Mouse (Mus musculus) stomach, embryonic 14.5 days (tissue): Measurements from ENCODE around the gene Galntl6. TPM values are rescaled to one million over a fixed set of nuclear protein-coding genes. Genes with fewer than 3 reads are reported as not detected.

Experiments used
- ATAC-seq: fragments of 200-750 bp; cut with Nextera tagmentation; 2 replicates; pipeline ENCODE4 v1.8.0; 2017; ENCODE audit warnings: low read depth, moderate TSS enrichment; ENCODE audit not compliant: insufficient number of reproducible peaks, insufficient read depth, low FRiP score
- H3K27ac ChIP-seq: fragments of 300-500 bp; sonication (generic); 2 replicates; pipeline ENCODE4 v1.5.1; 2014; ENCODE audit warnings: mild to moderate bottlenecking, low read length, moderate library complexity, mixed read lengths
- H3K27me3 ChIP-seq: fragments of 300-500 bp; sonication (generic); 2 replicates; pipeline ENCODE4 v1.6.1; 2014; ENCODE audit warnings: low read length, control low read depth, mixed read lengths; ENCODE audit not compliant: control insufficient read depth, insufficient read depth
- H3K36me3 ChIP-seq: fragments of 300-500 bp; sonication (generic); 2 replicates; pipeline ENCODE4 v1.6.1; 2014; ENCODE audit warnings: mild to moderate bottlenecking, control low read depth, low read length, moderate library complexity, mixed read lengths; ENCODE audit not compliant: control insufficient read depth, insufficient read depth
- H3K4me1 ChIP-seq: fragments of 300-500 bp; sonication (generic); 2 replicates; pipeline ENCODE4 v1.6.1; 2014; ENCODE audit warnings: low read length, control low read depth, mixed read lengths; ENCODE audit not compliant: control insufficient read depth, insufficient read depth
- H3K4me2 ChIP-seq: fragments of 300-500 bp; sonication (generic); replicated peaks from 2 replicates; pipeline ENCODE4 v1.6.1; 2014; ENCODE audit warnings: low read depth, low read length, control low read depth
- H3K4me3 ChIP-seq: fragments of 300-500 bp; sonication (generic); 2 replicates; pipeline ENCODE4 v1.5.1; 2014; ENCODE audit warnings: low read depth, low read length, control low read depth
- H3K9ac ChIP-seq: fragments of 300-500 bp; sonication (generic); replicated peaks from 2 replicates; pipeline ENCODE4 v1.6.1; 2014; ENCODE audit warnings: low read depth, mild to moderate bottlenecking, control low read depth, low read length, moderate library complexity, mixed read lengths
- H3K9me3 ChIP-seq: fragments of 300-500 bp; sonication (generic); 2 replicates; pipeline ENCODE4 v1.6.1; 2016; ENCODE audit warnings: low read depth, low read length, control low read depth; ENCODE audit not compliant: control insufficient read depth
- WGBS: fragments of 180-500 bp; shearing (Covaris S2); extraction: QIAGEN DNeasy Blood & Tissue Kit; methylation state at CpG from one replicate; pipeline ENCODE4 v1.1.7; 2014; 5-methylcytosine and 5-hydroxymethylcytosine counted together
- polyA plus RNA-seq: library from polyadenylated mRNA; unstranded; fragments of >200 nt; fragmentation: Nextera tagmentation; extraction: Ambion mirVana; gene quantifications from 2 replicates; pipeline ENCODE4 v1.2.1, GENCODE M21; 2014

The Galntl6 gene
- polyA plus RNA-seq, 1 experiment from 2014 or later = 1.6 TPM

GRCm38 (mm10) chr8:58217885-58218284 lies 694.6 kb downstream of the Galntl6 start:
- 48% methylated on average over 8 of the region's 8 CpGs for WGBS
- Histone ChIP-seq H3K9me3 (no peaks in the 10 kb centered on the region), H3K27me3 (no peaks in the 10 kb centered on the region), H3K4me1 (no peaks in the 10 kb centered on the region), H3K4me2 (no peak overlapping the region), H3K36me3 (no peaks in the 10 kb centered on the region), H3K4me3 (no peak overlapping the region), H3K27ac (no peak overlapping the region), H3K9ac (no peak overlapping the region)
- no peak for ATAC-seq

- no peaks in the 10 kb centered on the region for H3K36me3 ChIP-seq
- ATAC-seq = no peak
- no peaks in the 10 kb centered on the region for H3K27me3 ChIP-seq
- H3K4me2 ChIP-seq = no peak overlapping the region
- no peaks in the 10 kb centered on the region for H3K4me1 ChIP-seq
- H3K9me3 ChIP-seq = no peaks in the 10 kb centered on the region
- WGBS = 80% methylated on average over 1 of the region's 1 CpGs
- no peak overlapping the region for H3K4me3 ChIP-seq
- H3K9ac ChIP-seq = no peak overlapping the region
- no peak overlapping the region for H3K27ac ChIP-seq
Measured at GRCm38 (mm10) chr8:58189694-58190093, 722.7 kb downstream of the Galntl6 start.

GRCm38 (mm10) chr8:58146961-58147360 lies 765.5 kb downstream of the Galntl6 start:
- no peak for ATAC-seq
- no peak overlapping the region for H3K4me3 ChIP-seq
- no peaks in the 10 kb centered on the region for H3K4me1 ChIP-seq
- 5% methylated on average over 1 of the region's 1 CpGs for WGBS
- H3K4me2 ChIP-seq = no peak overlapping the region
- no peak overlapping the region for H3K9ac ChIP-seq
- H3K36me3 ChIP-seq = no peaks in the 10 kb centered on the region
- no peaks in the 10 kb centered on the region for H3K9me3 ChIP-seq
- H3K27ac ChIP-seq = no peak overlapping the region
- H3K27me3 ChIP-seq = no peaks in the 10 kb centered on the region

- Histone ChIP-seq H3K9me3 (no peaks in the 10 kb centered on the region), H3K36me3 (no peaks in the 10 kb centered on the region), H3K27me3 (no peaks in the 10 kb centered on the region), H3K4me1 (no peaks in the 10 kb centered on the region), H3K4me3 (no peak overlapping the region), H3K4me2 (no peak overlapping the region), H3K9ac (no peak overlapping the region), H3K27ac (no peak overlapping the region)
- 81% methylated on average over 4 of the region's 4 CpGs for WGBS
- no peak for ATAC-seq
Measured at GRCm38 (mm10) chr8:58086733-58087132, 825.7 kb downstream of the Galntl6 start.

- 88% methylated on average over 6 of the region's 6 CpGs for WGBS
- Histone ChIP-seq H3K9me3 (no peaks in the 10 kb centered on the region), H3K36me3 (no peaks in the 10 kb centered on the region)
Measured at GRCm38 (mm10) chr8:58084931-58085330, 827.5 kb downstream of the Galntl6 start.

GRCm38 (mm10) chr8:58081715-58082114 lies 830.7 kb downstream of the Galntl6 start:
- ATAC-seq = no peak
- Histone ChIP-seq H3K4me2 (no peak overlapping the region), H3K9ac (no peak overlapping the region), H3K4me1 (no peaks in the 10 kb centered on the region), H3K27ac (no peak overlapping the region), H3K27me3 (no peaks in the 10 kb centered on the region), H3K4me3 (no peak overlapping the region), H3K9me3 (no peaks in the 10 kb centered on the region), H3K36me3 (no peaks in the 10 kb centered on the region)
- 74% methylated on average over 5 of the region's 5 CpGs for WGBS

More at GRCm38 (mm10) chr8:58084931-58085330, 827.5 kb downstream of the Galntl6 start:
- Histone ChIP-seq H3K4me2 (no peak overlapping the region), H3K27ac (no peak overlapping the region), H3K27me3 (no peaks in the 10 kb centered on the region), H3K9ac (no peak overlapping the region), H3K4me1 (no peaks in the 10 kb centered on the region), H3K4me3 (no peak overlapping the region)
- ATAC-seq = no peak

- no peaks in the 10 kb centered on the region for H3K36me3 ChIP-seq
- WGBS = 49% methylated on average over 4 of the region's 4 CpGs
- H3K4me3 ChIP-seq = no peak overlapping the region
- no peak overlapping the region for H3K9ac ChIP-seq
- H3K4me1 ChIP-seq = no peaks in the 10 kb centered on the region
- no peak for ATAC-seq
- H3K4me2 ChIP-seq = no peak overlapping the region
- H3K27me3 ChIP-seq = no peaks in the 10 kb centered on the region
- no peaks in the 10 kb centered on the region for H3K9me3 ChIP-seq
- no peak overlapping the region for H3K27ac ChIP-seq
Measured at GRCm38 (mm10) chr8:58074611-58075010, 837.8 kb downstream of the Galntl6 start.

- WGBS = 71% methylated on average over 1 of the region's 1 CpGs
- no peaks in the 10 kb centered on the region for H3K27me3 ChIP-seq
- H3K9ac ChIP-seq = no peak overlapping the region
- no peak overlapping the region for H3K4me3 ChIP-seq
- H3K9me3 ChIP-seq = no peaks in the 10 kb centered on the region
- no peak overlapping the region for H3K27ac ChIP-seq
- no peak for ATAC-seq
- H3K36me3 ChIP-seq = no peaks in the 10 kb centered on the region
- no peak overlapping the region for H3K4me2 ChIP-seq
- H3K4me1 ChIP-seq = no peaks in the 10 kb centered on the region
Measured at GRCm38 (mm10) chr8:58073733-58074132, 838.7 kb downstream of the Galntl6 start.

GRCm38 (mm10) chr8:58032271-58032670 lies 880.2 kb downstream of the Galntl6 start:
- H3K36me3 ChIP-seq = no peaks in the 10 kb centered on the region
- no peak overlapping the region for H3K4me2 ChIP-seq
- no peak overlapping the region for H3K9ac ChIP-seq
- H3K4me3 ChIP-seq = no peak overlapping the region
- no peaks in the 10 kb centered on the region for H3K27me3 ChIP-seq
- no peaks in the 10 kb centered on the region for H3K9me3 ChIP-seq
- no peak overlapping the region for H3K27ac ChIP-seq
- WGBS = 76% methylated on average over 3 of the region's 3 CpGs
- no peak for ATAC-seq
- no peaks in the 10 kb centered on the region for H3K4me1 ChIP-seq
